Mouse (Mus musculus): Measurements from ENCODE around the gene Nutf2.

GRCm38 (mm10) chr8:105813241-105813640, 47.1 kb upstream of the Nutf2 start:
- no peak for TF ChIP-seq POLR2A (IDR thresholded peaks at IDR 0.05; ENCODE audit: borderline replicate concordance, control insufficient read depth, low read depth, low read length)
- no peak for TF ChIP-seq CTCF (IDR thresholded peaks at IDR 0.05; ENCODE audit: control insufficient read depth, insufficient read depth, low read length)

All from bone marrow, adult 2 months (tissue).